Mouse (Mus musculus) liver, embryonic 14.5 days (tissue): Measurements from ENCODE around the gene Nle1.

ENCODE experiments used
- CTCF ChIP-seq: IDR thresholded peaks from 2 replicates; pipeline ENCODE4 v1.5.1; 2016; ENCODE audit warnings: antibody characterized with exemption, low read depth, control low read depth
- EP300 ChIP-seq: IDR thresholded peaks from 2 replicates; pipeline ENCODE4 v1.6.1; 2016; ENCODE audit warnings: antibody characterized with exemption, low read depth

DNA sequence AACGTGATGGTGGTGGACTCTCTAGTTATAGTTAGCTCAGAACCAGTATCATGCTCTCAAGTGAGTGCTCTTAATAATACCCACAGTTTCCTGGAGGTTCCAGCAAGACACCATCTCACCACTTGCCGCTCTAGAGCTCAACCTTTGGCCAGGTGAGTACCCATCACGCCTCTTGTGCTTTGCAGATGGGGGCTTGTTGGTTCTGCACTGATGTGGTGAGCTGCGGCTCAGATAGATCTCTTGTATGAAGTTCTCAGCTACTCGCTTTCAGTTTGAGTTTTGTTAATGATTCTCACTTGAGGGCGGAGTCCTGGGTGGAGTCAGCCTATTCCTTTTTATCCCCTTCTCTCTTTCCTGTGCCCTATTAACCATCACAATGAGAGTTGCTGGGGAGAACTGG lies 46.4 kb upstream of the Nle1 start:
- TF ChIP-seq CTCF, result no peak
- TF ChIP-seq EP300, result no peak
